Mouse (Mus musculus) heart, embryonic 11.5 days (tissue): ENCODE results near the gene Ryr3. TPM values are rescaled to one million over a fixed set of nuclear protein-coding genes. Genes with fewer than 3 reads are reported as not detected.

Source experiments
- ATAC-seq: fragments of 200-750 bp; cut with Nextera tagmentation; replicated peaks from 2 replicates; pipeline ENCODE4 v1.8.0; 2017; ENCODE audit warnings: moderate library complexity; ENCODE audit not compliant: insufficient number of reproducible peaks, low FRiP score, low TSS enrichment
- H3K27ac ChIP-seq: fragments of 300-500 bp; sonication (generic); 2 replicates; pipeline ENCODE4 v1.5.1; 2014; ENCODE audit warnings: mild to moderate bottlenecking, low read depth, low read length
- H3K27me3 ChIP-seq: fragments of 300-500 bp; sonication (generic); 2 replicates; pipeline ENCODE4 v1.6.1; 2014; ENCODE audit warnings: mild to moderate bottlenecking, low read length, mixed read lengths; ENCODE audit not compliant: control insufficient read depth, insufficient read depth
- H3K36me3 ChIP-seq: fragments of 300-500 bp; sonication (generic); 2 replicates; pipeline ENCODE4 v1.6.1; 2014; ENCODE audit warnings: mild to moderate bottlenecking, low read length, moderate library complexity, mixed read lengths; ENCODE audit not compliant: control insufficient read depth, insufficient read depth
- H3K4me1 ChIP-seq: fragments of 300-500 bp; sonication (generic); 2 replicates; pipeline ENCODE4 v1.6.1; 2014; ENCODE audit warnings: low read length; ENCODE audit not compliant: control insufficient read depth, insufficient read depth
- H3K4me2 ChIP-seq: fragments of 300-500 bp; sonication (generic); 2 replicates; pipeline ENCODE4 v1.6.1; 2014; ENCODE audit warnings: mild to moderate bottlenecking, moderate library complexity
- H3K4me3 ChIP-seq: fragments of 300-500 bp; sonication (generic); 2 replicates; pipeline ENCODE4 v1.5.1; 2014; ENCODE audit warnings: low read depth, low read length
- H3K9ac ChIP-seq: fragments of 300-500 bp; sonication (generic); 2 replicates; pipeline ENCODE4 v1.6.1; 2014; ENCODE audit warnings: mild to moderate bottlenecking, low read depth, low read length, moderate library complexity
- H3K9me3 ChIP-seq: fragments of 300-500 bp; sonication (generic); replicated peaks from 2 replicates; pipeline ENCODE4 v1.6.1; 2016; ENCODE audit warnings: low read length; ENCODE audit not compliant: control insufficient read depth
- WGBS: fragments of 180-500 bp; shearing (Covaris S2); extraction: QIAGEN DNeasy Blood & Tissue Kit; methylation state at CpG from one replicate; pipeline ENCODE4 v1.1.7; 2014; ENCODE audit not compliant: insufficient replicate concordance; 5-methylcytosine and 5-hydroxymethylcytosine counted together
- polyA plus RNA-seq: library from polyadenylated mRNA; unstranded; fragments of >200 nt; fragmentation: Nextera tagmentation; extraction: Ambion mirVana; gene quantifications from 2 replicates; pipeline ENCODE4 v1.2.1, GENCODE M21; 2014

The Ryr3 gene
- polyA plus RNA-seq, 1 experiment from 2014 or later: 5.5 TPM

- Histone ChIP-seq H3K9ac (no peak overlapping the region), H3K36me3 (no peaks in the 10 kb centered on the region), H3K27me3 (no peaks in the 10 kb centered on the region), H3K4me2 (no peak overlapping the region), H3K9me3 (no peaks in the 10 kb centered on the region), H3K27ac (no peak overlapping the region), H3K4me3 (no peak overlapping the region), H3K4me1 (no peaks in the 10 kb centered on the region)
- WGBS: 47% methylated on average over 5 of the region's 5 CpGs
- no peak for ATAC-seq
Measured at GRCm38 (mm10) chr2:112765046-112765445, 451.9 kb downstream of the Ryr3 start.

- no peaks in the 10 kb centered on the region for H3K27me3 ChIP-seq
- no peaks in the 10 kb centered on the region for H3K4me1 ChIP-seq
- no peak for ATAC-seq
- H3K27ac ChIP-seq: no peak overlapping the region
- no peaks in the 10 kb centered on the region for H3K36me3 ChIP-seq
- H3K4me3 ChIP-seq: no peak overlapping the region
- WGBS: 47% methylated on average over 5 of the region's 5 CpGs
- no peaks in the 10 kb centered on the region for H3K9me3 ChIP-seq
- no peak overlapping the region for H3K4me2 ChIP-seq
- H3K9ac ChIP-seq: no peak overlapping the region
Measured at GRCm38 (mm10) chr2:112764274-112764673, 452.6 kb downstream of the Ryr3 start.

GRCm38 (mm10) chr2:112762006-112762405 is 454.9 kb downstream of the Ryr3 start:
- H3K36me3 ChIP-seq: no peaks in the 10 kb centered on the region

GRCm38 (mm10) chr2:112761196-112761913 is 455.5 kb downstream of the Ryr3 start:
- no peak for ATAC-seq
- 75% methylated on average over 6 of the region's 6 CpGs for WGBS
- Histone ChIP-seq H3K9me3 (no peaks in the 10 kb centered on the region), H3K9ac (no peak overlapping the region), H3K27me3 (no peaks in the 10 kb centered on the region), H3K27ac (no peak overlapping the region), H3K4me2 (no peak overlapping the region), H3K4me1 (no peaks in the 10 kb centered on the region), H3K36me3 (no peaks in the 10 kb centered on the region), H3K4me3 (no peak overlapping the region)

More at GRCm38 (mm10) chr2:112762006-112762405, 454.9 kb downstream of the Ryr3 start:
- Histone ChIP-seq H3K9ac (no peak overlapping the region), H3K9me3 (no peaks in the 10 kb centered on the region), H3K27ac (no peak overlapping the region), H3K4me3 (no peak overlapping the region), H3K4me2 (no peak overlapping the region), H3K27me3 (no peaks in the 10 kb centered on the region), H3K4me1 (no peaks in the 10 kb centered on the region)
- ATAC-seq: no peak
- 59% methylated on average over 2 of the region's 2 CpGs for WGBS

GRCm38 (mm10) chr2:112760692-112761091 is 456.2 kb downstream of the Ryr3 start:
- Histone ChIP-seq H3K4me3 (no peak overlapping the region), H3K27me3 (no peaks in the 10 kb centered on the region), H3K27ac (no peak overlapping the region), H3K4me1 (no peaks in the 10 kb centered on the region), H3K9ac (no peak overlapping the region), H3K4me2 (no peak overlapping the region), H3K36me3 (no peaks in the 10 kb centered on the region), H3K9me3 (no peaks in the 10 kb centered on the region)
- WGBS: 71% methylated on average over 4 of the region's 4 CpGs
- ATAC-seq: no peak

- no peak overlapping the region for H3K4me3 ChIP-seq
- no peak overlapping the region for H3K27ac ChIP-seq
- no peak for ATAC-seq
- H3K9me3 ChIP-seq: no peaks in the 10 kb centered on the region
- H3K4me1 ChIP-seq: no peaks in the 10 kb centered on the region
- 65% methylated on average over 5 of the region's 5 CpGs for WGBS
- H3K9ac ChIP-seq: no peak overlapping the region
- H3K27me3 ChIP-seq: no peaks in the 10 kb centered on the region
- H3K36me3 ChIP-seq: no peaks in the 10 kb centered on the region
- no peak overlapping the region for H3K4me2 ChIP-seq
Measured at GRCm38 (mm10) chr2:112759678-112760077, 457.2 kb downstream of the Ryr3 start.

- H3K4me3 ChIP-seq: no peak overlapping the region
- H3K4me2 ChIP-seq: no peak overlapping the region
- H3K9me3 ChIP-seq: no peaks in the 10 kb centered on the region
- H3K27ac ChIP-seq: no peak overlapping the region
- H3K36me3 ChIP-seq: no peaks in the 10 kb centered on the region
- no peak overlapping the region for H3K9ac ChIP-seq
- no peaks in the 10 kb centered on the region for H3K4me1 ChIP-seq
- no peaks in the 10 kb centered on the region for H3K27me3 ChIP-seq
- no peak for ATAC-seq
- WGBS: 84% methylated on average over 2 of the region's 2 CpGs
Measured at GRCm38 (mm10) chr2:112758732-112759131, 458.2 kb downstream of the Ryr3 start.

GRCm38 (mm10) chr2:112753316-112753715 is 463.6 kb downstream of the Ryr3 start:
- 74% methylated on average over 4 of the region's 4 CpGs for WGBS
- H3K9ac ChIP-seq: no peak overlapping the region

GRCm38 (mm10) chr2:112751416-112751815 is 465.5 kb downstream of the Ryr3 start:
- no peaks in the 10 kb centered on the region for H3K36me3 ChIP-seq
- H3K4me1 ChIP-seq: no peaks in the 10 kb centered on the region
- no peaks in the 10 kb centered on the region for H3K27me3 ChIP-seq
- no peak overlapping the region for H3K4me3 ChIP-seq
- H3K9me3 ChIP-seq: no peaks in the 10 kb centered on the region
- no peak overlapping the region for H3K9ac ChIP-seq
- ATAC-seq: no peak
- WGBS: 81% methylated on average over 5 of the region's 5 CpGs
- H3K4me2 ChIP-seq: no peak overlapping the region
- H3K27ac ChIP-seq: no peak overlapping the region

More at GRCm38 (mm10) chr2:112753316-112753715, 463.6 kb downstream of the Ryr3 start:
- no peak overlapping the region for H3K4me2 ChIP-seq
- no peak overlapping the region for H3K27ac ChIP-seq
- H3K4me3 ChIP-seq: no peak overlapping the region
- H3K9me3 ChIP-seq: no peaks in the 10 kb centered on the region
- no peaks in the 10 kb centered on the region for H3K36me3 ChIP-seq
- H3K27me3 ChIP-seq: no peaks in the 10 kb centered on the region
- no peaks in the 10 kb centered on the region for H3K4me1 ChIP-seq
- ATAC-seq: no peak
